Mouse (Mus musculus) regulatory T cell (primary cell): ENCODE results near the gene Kank1.

Experiments used
- in situ Hi-C: fragments of 300-600 bp; cut with MboI, MseI; formaldehyde crosslinking; loops from one replicate; pipeline ENCODE4 v1.15.1; 2025; ENCODE audit warnings: high pct_unique_total_duplicates

Gene Kank1

GRCm38 (mm10) chr19:25251610-25252140 is 14.9 kb downstream of the Kank1 start:
- in situ Hi-C loops: no loop called here

GRCm38 (mm10) chr19:25253198-25253597 is 16.4 kb downstream of the Kank1 start:
- in situ Hi-C loops: no loop called here

GRCm38 (mm10) chr19:25253628-25254027 is 16.9 kb downstream of the Kank1 start:
- in situ Hi-C loops: no loop called here

DNA sequence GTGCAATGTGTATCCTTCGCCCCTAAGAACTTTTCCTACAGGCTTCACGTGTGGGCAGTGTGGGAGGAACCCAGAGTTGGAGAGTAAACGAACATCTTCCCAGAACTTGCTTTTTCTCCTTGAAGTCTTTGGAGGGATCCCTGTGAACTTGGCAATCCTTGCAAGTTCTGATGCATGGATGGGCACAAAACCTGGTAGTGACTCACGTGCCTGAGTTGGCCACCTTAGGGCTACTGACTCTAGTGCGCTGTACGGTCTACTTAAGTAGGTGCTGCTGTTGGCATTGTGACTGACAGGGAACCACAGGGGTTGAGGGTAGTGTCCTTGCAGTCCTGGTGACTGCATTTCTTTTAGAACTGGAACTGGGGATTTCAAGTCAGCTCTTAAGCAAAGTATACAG is 21.5 kb downstream of the Kank1 start:
- in situ Hi-C loops: no loop called here

GRCm38 (mm10) chr19:25266181-25266580 is 29.4 kb downstream of the Kank1 start:
- in situ Hi-C loops: no loop called here

DNA sequence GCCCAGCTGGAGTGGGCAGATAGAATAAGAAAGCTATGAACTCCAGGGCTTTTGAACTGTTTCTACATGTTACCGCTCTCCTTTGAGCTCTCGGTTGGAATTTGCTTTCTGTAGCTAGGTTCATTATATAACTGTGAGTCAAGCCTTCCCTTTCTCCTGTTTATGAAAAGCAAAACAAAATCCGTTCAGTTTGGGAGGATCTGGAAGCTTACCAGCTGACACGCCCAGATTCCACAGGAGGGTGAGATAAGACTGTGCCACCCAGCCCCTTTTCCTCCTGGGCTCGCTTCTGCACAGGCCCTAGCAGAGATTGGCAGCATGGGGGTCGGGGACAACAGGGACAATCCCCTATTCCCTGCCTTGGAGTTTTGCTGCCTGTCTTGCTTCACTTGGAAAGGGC is 30.5 kb downstream of the Kank1 start:
- in situ Hi-C loops: no loop called here

DNA sequence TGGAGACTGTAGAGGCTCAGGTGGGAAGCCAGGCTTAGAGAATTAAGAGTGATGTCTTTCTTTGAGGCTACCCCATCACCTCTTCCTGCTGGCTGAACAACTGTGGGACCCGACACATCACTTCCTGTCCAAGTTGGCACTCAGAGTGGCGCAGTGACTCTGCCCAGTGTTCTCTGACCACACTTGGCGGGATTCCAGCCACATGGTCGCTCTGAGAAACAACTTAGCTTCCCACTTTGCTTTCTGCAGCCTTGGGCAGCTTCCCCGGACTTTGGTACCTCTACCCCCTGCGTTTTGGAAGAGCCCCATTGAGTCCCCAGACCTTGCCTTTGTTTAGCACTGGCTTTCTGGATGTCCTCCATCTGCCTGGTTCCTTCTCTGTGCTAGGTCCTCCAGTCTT is 31.8 kb downstream of the Kank1 start:
- in situ Hi-C loops: no loop called here

DNA sequence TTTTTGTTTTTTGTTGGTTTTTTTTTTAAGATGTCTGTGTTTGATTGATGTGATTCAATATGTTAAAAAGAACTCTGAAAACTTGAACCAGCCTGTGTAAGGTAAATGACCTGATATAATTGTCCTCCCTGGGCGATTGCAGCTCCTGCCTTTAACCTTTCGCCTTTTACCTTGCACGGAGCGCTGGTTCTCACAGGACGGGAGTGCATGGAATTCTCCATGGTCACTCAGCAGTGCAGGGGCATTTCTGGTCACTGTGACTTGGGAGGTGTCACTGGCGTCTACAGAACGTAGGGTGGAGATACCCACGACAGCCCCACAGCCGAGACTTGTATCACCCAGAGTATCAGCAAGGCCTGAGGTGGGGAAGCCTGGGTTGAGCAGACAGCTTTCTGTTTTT is 34.8 kb downstream of the Kank1 start:
- in situ Hi-C loops: no loop called here

DNA sequence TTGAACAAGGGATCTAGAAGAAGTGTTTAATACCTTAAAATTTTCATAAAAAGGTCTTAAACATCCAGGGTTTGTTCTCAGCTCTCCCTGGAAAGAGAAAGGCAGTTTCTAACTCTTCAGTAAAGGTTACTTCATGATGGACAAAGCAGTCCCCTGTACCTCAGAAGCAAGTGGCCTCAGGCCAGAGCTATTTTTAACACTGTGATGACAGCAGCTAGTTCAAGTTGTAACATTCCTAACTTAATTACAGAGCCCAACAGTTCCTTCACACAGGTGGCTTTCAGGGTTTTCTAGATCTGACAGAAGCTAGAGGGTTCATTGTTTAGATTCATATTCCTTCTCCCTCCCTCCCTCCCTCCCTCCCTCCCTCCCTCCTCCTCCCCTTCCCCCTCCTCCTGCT is 36.4 kb downstream of the Kank1 start:
- in situ Hi-C loops: no loop called here

GRCm38 (mm10) chr19:25276600-25277395 is 40.0 kb downstream of the Kank1 start:
- in situ Hi-C loops: no loop called here

DNA sequence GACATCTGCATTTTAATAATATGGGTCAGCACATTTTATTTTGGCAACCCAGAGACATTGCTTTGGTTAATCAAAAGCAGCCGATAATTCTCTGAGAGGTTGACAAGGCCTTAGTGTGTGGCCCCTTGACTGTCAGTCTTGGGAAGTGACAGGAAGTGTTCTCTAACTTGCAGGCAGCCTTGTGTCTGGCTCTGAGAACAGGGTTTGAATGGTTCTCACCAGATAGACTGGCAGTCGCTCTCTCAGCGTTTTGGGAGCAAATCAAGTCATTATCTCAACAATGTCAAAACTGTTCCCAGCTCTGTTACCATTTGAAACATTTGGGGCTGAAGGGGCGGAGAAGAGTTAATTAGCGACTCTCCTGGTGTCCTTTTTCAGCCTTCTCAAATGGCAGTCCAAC is 41.0 kb downstream of the Kank1 start:
- in situ Hi-C loops: no loop called here

DNA sequence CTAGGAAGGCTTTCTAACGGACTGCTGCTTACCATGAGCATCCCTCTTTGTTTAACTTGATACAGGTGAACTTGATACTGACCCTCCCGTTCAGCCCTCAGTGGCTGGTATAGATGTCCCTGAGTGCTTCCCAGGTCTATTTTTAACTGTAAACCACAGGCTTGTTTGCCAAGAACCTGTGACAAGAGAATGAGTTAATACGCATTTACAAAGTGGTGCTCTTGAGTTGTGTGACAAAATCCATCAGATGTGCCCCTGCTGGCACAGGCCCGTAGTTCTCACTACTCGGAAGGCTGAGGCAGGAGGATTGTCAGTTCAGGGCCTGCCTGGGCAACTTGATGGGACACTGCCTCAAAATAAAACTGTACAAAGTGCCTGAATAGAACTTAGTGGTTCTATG is 42.8 kb downstream of the Kank1 start:
- in situ Hi-C loops: no loop called here

- in situ Hi-C loops: no loop called here
Observed at GRCm38 (mm10) chr19:25283665-25284064, 46.9 kb downstream of the Kank1 start.

DNA sequence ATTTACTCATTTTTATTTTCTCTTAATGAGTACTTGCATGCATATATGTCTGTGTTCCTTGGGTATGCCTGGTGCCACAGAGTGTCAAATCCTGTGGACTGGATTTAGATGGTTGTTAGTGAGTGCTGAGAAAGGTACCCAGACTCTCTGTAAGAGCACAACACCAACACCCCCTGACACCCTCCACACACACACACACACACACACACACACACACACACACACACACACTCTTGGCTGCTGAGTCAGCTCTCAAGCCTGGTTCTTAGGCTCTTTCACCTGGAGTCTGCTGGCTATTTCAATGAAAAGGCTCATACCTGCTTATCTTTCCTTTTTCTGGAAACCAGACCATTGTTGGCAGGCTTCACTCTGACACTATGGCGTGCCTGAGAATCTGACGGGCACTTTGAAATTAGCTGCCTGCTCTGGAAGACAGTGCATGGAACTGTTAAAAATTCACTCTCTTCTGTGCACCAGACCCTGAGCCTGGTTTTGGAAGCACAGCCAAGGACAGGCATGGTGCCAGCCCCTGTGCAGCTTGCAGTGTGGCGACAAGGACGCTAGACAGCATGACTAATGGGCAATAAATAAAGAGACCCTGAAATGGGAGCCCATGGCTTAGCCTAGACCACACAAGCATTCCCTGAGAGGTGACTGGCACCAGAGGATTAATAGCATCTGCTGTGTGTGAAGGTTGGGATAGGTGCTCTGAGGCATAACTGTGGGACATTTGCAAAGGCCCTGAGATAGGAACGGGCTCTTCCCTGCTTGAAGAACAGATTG is 49.2 kb downstream of the Kank1 start:
- in situ Hi-C loops: no loop called here

- in situ Hi-C loops: no loop called here
Observed at GRCm38 (mm10) chr19:25290991-25291520, 54.3 kb downstream of the Kank1 start.

DNA sequence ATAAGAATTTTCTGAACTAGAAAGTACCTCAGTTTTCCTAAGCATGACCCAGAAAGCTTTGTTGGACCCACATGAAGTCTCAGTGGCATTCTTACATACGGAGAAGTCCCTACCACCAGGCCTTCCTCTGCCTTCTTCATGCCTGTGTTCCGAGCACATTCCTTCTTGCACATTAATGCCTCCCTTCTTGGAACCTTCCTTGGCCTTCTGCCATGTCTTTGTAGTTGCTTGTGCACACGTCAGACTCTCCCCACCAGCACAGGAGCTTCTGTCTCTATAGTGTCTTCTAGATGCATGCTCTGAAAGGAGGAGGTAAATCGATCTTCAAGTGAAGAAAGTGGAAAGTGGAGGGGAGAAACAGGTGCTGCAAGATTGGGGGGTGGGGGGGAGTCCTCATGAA is 58.4 kb downstream of the Kank1 start:
- in situ Hi-C loops: no loop called here

DNA sequence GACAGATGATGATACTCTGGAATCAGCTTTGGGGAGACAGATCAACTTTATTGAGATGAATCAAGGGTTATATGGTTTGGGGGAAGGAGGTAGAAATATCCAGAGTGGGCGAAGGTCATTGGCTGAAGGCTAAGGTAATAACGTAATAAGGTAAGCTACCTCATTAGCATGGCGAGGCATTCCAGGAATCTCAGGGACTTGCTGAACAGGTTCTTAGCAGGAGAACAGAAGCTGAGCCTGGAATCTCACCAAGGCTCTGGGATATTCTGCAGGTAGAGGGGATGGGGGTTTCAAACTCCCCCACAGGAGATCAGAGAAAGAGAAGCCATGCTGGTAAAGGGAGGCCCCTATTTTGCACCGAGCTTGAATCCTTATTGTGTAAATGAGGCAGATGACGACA is 60.5 kb downstream of the Kank1 start:
- in situ Hi-C loops: no loop called here

DNA sequence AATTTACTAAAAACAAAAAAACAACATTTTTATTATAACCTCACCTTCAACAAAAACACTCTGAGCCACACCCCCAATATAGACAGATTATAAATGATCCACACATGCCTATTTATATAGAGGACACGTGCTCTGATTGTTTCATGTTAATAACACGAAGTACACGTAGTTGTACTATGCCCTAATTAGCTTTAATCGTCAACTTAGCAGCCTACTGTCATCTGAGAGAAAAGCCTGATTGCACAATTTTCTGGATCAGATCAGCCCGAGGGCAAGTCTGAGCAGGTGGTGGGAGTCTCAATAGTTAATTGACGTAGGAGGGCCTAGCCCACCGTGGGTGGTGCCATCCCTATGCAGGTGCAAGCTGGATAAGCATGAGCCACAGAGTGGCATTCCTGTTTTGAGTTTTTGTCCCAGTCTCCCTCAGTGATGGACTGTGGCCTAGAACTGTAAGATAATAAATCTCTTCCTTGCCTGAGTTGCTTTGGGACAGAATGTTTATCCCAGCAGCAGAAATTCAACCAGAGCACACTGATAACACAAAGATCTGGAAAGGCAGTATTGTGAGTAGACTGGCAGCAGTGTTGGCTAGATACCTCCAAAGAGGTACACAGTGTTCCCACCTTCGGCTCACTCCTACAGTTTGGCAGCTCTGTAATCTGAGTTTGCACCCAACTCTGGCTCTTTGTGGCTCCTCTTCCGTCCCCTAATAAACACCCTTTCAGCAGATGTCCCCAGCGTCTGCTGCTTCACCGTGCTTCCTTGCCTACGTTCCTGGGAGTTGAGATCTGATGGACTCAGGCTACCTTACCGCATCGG is 63.3 kb downstream of the Kank1 start:
- in situ Hi-C loops: no loop called here

DNA sequence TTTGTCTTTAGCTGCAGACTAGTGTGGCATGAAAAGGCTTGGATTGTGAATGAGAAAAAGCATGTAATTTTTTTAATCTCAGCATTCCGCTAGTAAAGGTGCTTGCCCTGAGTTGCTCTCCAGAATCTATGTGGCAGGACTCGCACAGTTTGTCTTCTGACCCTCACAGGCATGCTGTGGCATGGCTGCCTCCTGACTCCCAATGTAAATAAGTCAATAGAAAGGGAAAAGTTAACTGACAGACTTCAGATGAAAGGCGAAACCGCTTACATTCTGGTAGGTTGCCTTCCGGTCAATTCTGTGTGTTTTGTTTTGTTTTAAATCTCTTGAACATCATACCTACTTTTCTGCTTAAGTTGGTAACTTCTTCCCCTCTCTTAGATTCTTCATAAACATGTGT is 64.4 kb downstream of the Kank1 start:
- in situ Hi-C loops: no loop called here

- in situ Hi-C loops: no loop called here
Observed at GRCm38 (mm10) chr19:25306277-25306676, 69.5 kb downstream of the Kank1 start.

- in situ Hi-C loops: no loop called here
Observed at GRCm38 (mm10) chr19:25308156-25308555, 71.4 kb downstream of the Kank1 start.

DNA sequence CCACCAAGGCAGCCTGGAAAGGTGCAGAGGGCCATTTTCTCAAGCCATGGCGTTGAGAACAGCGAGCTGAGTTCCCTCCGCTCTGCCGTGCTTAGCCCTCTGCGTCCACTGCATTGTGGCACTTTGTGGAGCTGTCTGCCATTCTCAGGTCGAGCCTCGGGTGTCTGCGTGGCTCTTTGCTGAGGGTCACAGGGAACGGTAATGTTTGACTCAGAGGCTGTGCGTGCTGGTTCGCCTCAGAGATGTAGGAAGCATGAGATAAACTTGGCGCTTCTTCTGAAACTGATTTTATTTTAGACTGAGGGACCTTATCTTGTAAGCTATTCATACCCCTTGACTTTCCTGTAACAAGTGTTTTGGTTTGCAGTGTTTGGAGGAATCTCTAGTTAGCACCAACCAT is 72.0 kb downstream of the Kank1 start:
- in situ Hi-C loops: no loop called here
